Mouse (Mus musculus) liver, postnatal 0 days (tissue): ENCODE measurements around the gene Gm10277.

Experiments used
- CTCF ChIP-seq: sonication (generic); IDR thresholded peaks from 2 replicates; pipeline ENCODE4 v1.5.1; 2016; ENCODE audit warnings: antibody characterized with exemption, low read depth
- EP300 ChIP-seq: IDR thresholded peaks from 2 replicates; pipeline ENCODE4 v1.6.1; 2016; ENCODE audit warnings: antibody characterized with exemption, low read depth, mild to moderate bottlenecking

DNA sequence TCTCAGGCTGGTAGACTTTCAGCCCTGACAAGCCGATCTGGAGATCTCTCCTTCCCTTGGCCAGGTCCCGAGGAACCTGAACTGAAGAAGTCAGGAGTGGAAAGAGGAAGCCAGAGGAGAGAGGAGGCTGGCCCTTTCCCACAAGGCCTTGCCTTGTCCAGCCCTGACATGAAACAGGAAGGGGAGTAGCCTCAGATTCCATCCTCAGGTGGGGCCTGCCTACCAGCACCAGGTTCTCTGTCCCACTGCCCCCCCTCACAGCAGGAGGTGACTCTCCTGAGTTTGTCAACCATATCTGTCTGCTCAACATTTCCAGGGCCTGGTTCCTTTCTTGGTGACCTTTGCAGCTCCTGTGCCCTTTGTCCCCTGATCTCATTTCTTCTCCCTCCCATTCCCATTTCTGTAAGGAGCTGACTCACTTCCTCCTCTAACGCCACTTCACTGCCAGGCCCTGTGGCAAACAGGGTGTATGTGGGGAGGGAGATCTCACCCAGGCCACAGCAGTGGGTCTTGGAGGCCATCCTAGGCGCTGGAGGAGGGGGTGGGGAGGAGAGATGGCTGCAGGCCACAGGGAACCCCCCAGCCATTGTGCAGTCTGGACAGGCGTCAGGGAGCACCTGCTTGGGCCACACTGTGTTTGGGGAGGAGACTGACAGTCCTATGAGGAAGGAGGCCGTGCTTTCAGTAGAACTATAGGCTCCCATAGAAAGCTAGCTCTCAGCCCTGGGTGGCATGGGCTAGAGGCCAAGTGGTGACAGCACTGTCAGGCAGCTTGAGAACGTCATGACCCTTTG lies 1.6 kb downstream of the Gm10277 start:
- TF ChIP-seq CTCF (no peak), EP300 (no peak)
